Mouse (Mus musculus) heart, adult 2 months (tissue): ENCODE results near the gene Adssl1. TPM values are rescaled to one million over a fixed set of nuclear protein-coding genes. Genes with fewer than 3 reads are reported as not detected.

Experiments
- DNase-seq, 2 experiments: peaks; one replicate each; pipeline ENCODE4 v3.0.0; 2021
- H3K27ac ChIP-seq: fragments of 200-600 bp; 2 replicates; pipeline ENCODE4 v1.8.1; 2022
- H3K27me3 ChIP-seq: fragments of 200-500 bp; 2 replicates; pipeline ENCODE4 v1.6.1; 2012; ENCODE audit warnings: mild to moderate bottlenecking, low read length, inconsistent platforms, mixed read lengths; ENCODE audit not compliant: control insufficient read depth, insufficient read depth
- H3K36me3 ChIP-seq: fragments of 200-500 bp; 2 replicates; pipeline ENCODE4 v1.6.1; 2012; ENCODE audit warnings: low read length, inconsistent platforms; ENCODE audit not compliant: control insufficient read depth, insufficient read depth
- H3K4me1 ChIP-seq: fragments of 200-500 bp; 2 replicates; pipeline ENCODE4 v1.6.1; 2011; ENCODE audit warnings: low read length; ENCODE audit not compliant: control insufficient read depth, insufficient read depth
- H3K4me3 ChIP-seq: fragments of 200-600 bp; 2 replicates; pipeline ENCODE4 v1.8.1; 2022
- H3K79me2 ChIP-seq: fragments of 200-500 bp; replicated peaks from 2 replicates; pipeline ENCODE4 v1.6.1; 2012; ENCODE audit warnings: mild to moderate bottlenecking, inconsistent platforms, low read length, moderate library complexity, mixed read lengths; ENCODE audit not compliant: control insufficient read depth, insufficient read depth
- H3K9ac ChIP-seq: fragments of 200-500 bp; 2 replicates; pipeline ENCODE4 v1.6.1; 2012; ENCODE audit warnings: low read depth, mild to moderate bottlenecking, control low read depth, inconsistent platforms, low read length, mixed read lengths
- CTCF ChIP-seq: fragments of 200-600 bp; IDR thresholded peaks from 2 replicates; pipeline ENCODE4 v1.8.1; 2022; ENCODE audit warnings: antibody characterized with exemption, mild to moderate bottlenecking, moderate library complexity
- EP300 ChIP-seq: fragments of 200-500 bp; IDR thresholded peaks from 2 replicates; pipeline ENCODE4 v1.6.1; 2011; ENCODE audit warnings: low read depth, low read length, control low read depth; ENCODE audit not compliant: insufficient read depth
- POLR2A ChIP-seq: fragments of 200-500 bp; IDR thresholded peaks from 2 replicates; pipeline ENCODE4 v1.6.1; 2011; ENCODE audit warnings: mild to moderate bottlenecking, low read depth, low read length, control low read depth; ENCODE audit not compliant: insufficient read depth
- WGBS: fragments of 180-500 bp; shearing (Covaris S2); methylation state at CpG from one replicate; pipeline ENCODE4 v1.1.7; 2018; 5-methylcytosine and 5-hydroxymethylcytosine counted together
- intact Hi-C: fragments of 180-260 bp; cut with DNase I; formaldehyde crosslinking; loops from one replicate; pipeline ENCODE4 v1.15.1; 2025
- polyA plus RNA-seq: library from polyadenylated mRNA; depleted of rRNA; stranded (reverse); fragments of >200 nt; gene quantifications from 2 replicates; pipeline ENCODE4 v1.2.3, GENCODE M21; 2012
- total RNA-seq, 2 experiments: library from RNA; stranded (reverse); gene quantifications; 2 replicates each; pipeline ENCODE4 v1.2.3; 2021

The Adssl1 gene
- total and polyA plus RNA-seq, 3 experiments: 98.2 to 173 (median 150) TPM

- Histone ChIP-seq H3K27ac (no peak overlapping the region), H3K27me3 (no peaks in the 10 kb centered on the region), H3K36me3 (no peaks in the 10 kb centered on the region), H3K4me3 (no peak overlapping the region), H3K9ac (no peak overlapping the region), H3K4me1 (peaks cover 2% of the 10 kb centered on the region), H3K79me2 (no peaks in the 10 kb centered on the region)
- no peak for DNase-seq
- intact Hi-C loops: loop anchor here (2.0 kb wide), 1 partner anchor 15 kb away; the partner anchor contains the start of gene Inf2
- no peak for TF ChIP-seq CTCF
- TF ChIP-seq POLR2A: no peak
- no peak for TF ChIP-seq EP300
- WGBS: 81% methylated on average over 5 of the region's 5 CpGs
Observed at GRCm38 (mm10) chr12:112604022-112604421, 15.8 kb upstream of the Adssl1 start.

GRCm38 (mm10) chr12:112604709-112605649 is 14.9 kb upstream of the Adssl1 start:
- no peaks in the 10 kb centered on the region for H3K79me2 ChIP-seq
- H3K9ac ChIP-seq: no peak overlapping the region
- 72% methylated on average over 20 of the region's 20 CpGs for WGBS
- H3K4me1 ChIP-seq: peaks cover 2% of the 10 kb centered on the region
- H3K4me3 ChIP-seq: no peak overlapping the region
- H3K27me3 ChIP-seq: no peaks in the 10 kb centered on the region
- TF ChIP-seq POLR2A (no peak), CTCF (no peak), EP300 (no peak)
- intact Hi-C loops: loop anchor here (1.0 to 5.0 kb wide), 3 partner anchors 16 to 103 kb away; partner anchors contain the start of gene Inf2
- no peaks in the 10 kb centered on the region for H3K36me3 ChIP-seq
- no peak for DNase-seq
- H3K27ac ChIP-seq: no peak overlapping the region

DNA sequence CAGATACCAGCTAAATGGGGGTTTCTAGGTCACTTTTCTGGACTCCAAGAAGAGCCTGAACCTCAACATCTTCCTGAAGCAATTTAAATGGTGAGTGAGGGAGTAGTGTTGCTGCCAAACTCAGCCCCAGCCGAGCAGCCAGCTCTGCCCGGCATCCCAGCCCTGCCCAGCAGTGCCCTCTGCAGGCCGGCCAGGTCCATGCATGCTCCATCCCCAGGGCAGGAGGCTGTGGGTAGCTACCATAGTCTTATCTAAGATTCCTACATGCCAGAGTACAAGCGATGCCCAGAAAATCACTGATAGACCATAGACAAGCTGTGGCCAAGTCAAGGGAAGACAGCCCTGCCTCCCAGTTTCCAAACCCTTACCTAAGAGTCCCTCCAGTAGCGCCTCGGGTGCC is 14.1 kb upstream of the Adssl1 start:
- Histone ChIP-seq H3K27ac (no peak overlapping the region), H3K9ac (no peak overlapping the region), H3K79me2 (no peaks in the 10 kb centered on the region), H3K4me3 (no peak overlapping the region), H3K27me3 (no peaks in the 10 kb centered on the region), H3K4me1 (peaks cover 2% of the 10 kb centered on the region), H3K36me3 (no peaks in the 10 kb centered on the region)
- peak; percentile 93; the same call in 1 of the 2 replicates for TF ChIP-seq CTCF
- peak; percentile 85 for TF ChIP-seq EP300
- no peak for TF ChIP-seq POLR2A
- WGBS: 49% methylated on average over 6 of the region's 6 CpGs
- intact Hi-C loops: loop anchor here (1.0 to 5.0 kb wide), 3 partner anchors 17 to 103 kb away; partner anchors contain the start of gene Inf2
- peak; percentile 79 to 86 for DNase-seq

DNA sequence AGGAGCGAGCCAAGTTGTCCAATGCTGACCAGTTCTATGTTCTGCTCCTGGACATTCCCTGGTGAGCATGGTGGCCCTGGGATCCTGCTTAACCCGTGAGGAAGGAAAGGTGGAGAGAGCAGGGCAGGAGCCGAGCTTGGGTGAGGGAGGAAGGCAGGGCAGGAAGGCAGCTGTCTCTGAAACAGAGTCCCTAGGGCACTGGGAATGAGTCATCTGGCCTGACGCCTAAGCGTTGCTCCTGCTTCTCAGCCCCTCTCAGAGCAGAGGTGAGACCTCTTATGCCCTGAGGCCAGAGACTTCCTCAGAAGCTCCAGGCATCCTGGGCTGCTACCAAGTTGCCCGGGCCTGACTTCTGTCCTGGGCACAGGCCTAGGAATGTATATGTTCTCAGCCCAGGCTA is 12.8 kb upstream of the Adssl1 start:
- no peak overlapping the region for H3K27ac ChIP-seq
- peaks cover 2% of the 10 kb centered on the region for H3K4me1 ChIP-seq
- H3K4me3 ChIP-seq: no peak overlapping the region
- intact Hi-C loops: loop anchor here (5.0 kb wide), 1 partner anchor 105 kb away; no protein-coding TSS in a partner anchor
- WGBS: 39% methylated on average over 6 of the region's 6 CpGs
- no peak overlapping the region for H3K9ac ChIP-seq
- no peak for TF ChIP-seq CTCF
- no peak for TF ChIP-seq EP300
- TF ChIP-seq POLR2A: no peak
- H3K79me2 ChIP-seq: no peaks in the 10 kb centered on the region
- H3K36me3 ChIP-seq: no peaks in the 10 kb centered on the region
- H3K27me3 ChIP-seq: no peaks in the 10 kb centered on the region
- no peak for DNase-seq

GRCm38 (mm10) chr12:112609031-112609430 is 10.8 kb upstream of the Adssl1 start:
- TF ChIP-seq CTCF: no peak
- no peak for TF ChIP-seq POLR2A
- no peak for TF ChIP-seq EP300
- Histone ChIP-seq H3K36me3 (no peaks in the 10 kb centered on the region), H3K4me1 (peaks cover 2% of the 10 kb centered on the region), H3K79me2 (no peaks in the 10 kb centered on the region), H3K27me3 (no peaks in the 10 kb centered on the region), H3K4me3 (no peak overlapping the region), H3K9ac (no peak overlapping the region), H3K27ac (no peak overlapping the region)
- intact Hi-C loops: loop anchor here (5.0 kb wide), 1 partner anchor 107 kb away; no protein-coding TSS in a partner anchor
- DNase-seq: no peak
- WGBS: 96% methylated on average over 10 of the region's 10 CpGs

DNA sequence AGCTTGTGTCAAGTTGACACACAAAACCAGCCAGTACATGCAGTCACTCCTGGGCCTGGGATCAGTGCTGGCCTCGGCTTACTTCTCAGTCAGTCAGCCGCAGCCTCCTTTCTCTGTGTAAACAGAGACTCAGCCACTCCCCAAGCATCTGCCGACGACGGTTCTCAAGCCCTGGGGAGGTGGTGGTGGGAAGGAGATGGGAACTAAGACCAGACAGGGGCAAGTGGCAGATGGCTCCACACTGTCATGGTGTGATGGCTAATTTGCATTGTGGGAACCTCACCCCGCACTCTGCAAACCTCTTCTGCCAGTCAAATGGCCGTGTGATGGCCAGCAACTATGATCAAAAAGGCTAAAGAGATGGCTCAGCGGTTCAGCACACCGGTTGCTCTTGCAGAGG is 3.2 kb upstream of the Adssl1 start:
- Histone ChIP-seq H3K79me2 (no peaks in the 10 kb centered on the region), H3K27me3 (no peaks in the 10 kb centered on the region), H3K36me3 (no peaks in the 10 kb centered on the region), H3K9ac (no peak overlapping the region), H3K4me1 (peaks cover 9% of the 10 kb centered on the region), H3K27ac (no peak overlapping the region), H3K4me3 (no peak overlapping the region)
- intact Hi-C loops: loop anchor here (5.0 kb wide), 1 partner anchor 124 kb away; no protein-coding TSS in a partner anchor
- DNase-seq: no peak
- WGBS: 65% methylated on average over 9 of the region's 9 CpGs
- TF ChIP-seq EP300 (no peak), POLR2A (no peak), CTCF (no peak)
